9 mouse cellular contexts compared by ENCODE assay signal in genomic region chr10:8804292-8804691, GRCm38 (mm10).
DNase-seq lines count a peak whose midpoint lies in the region; ATAC-seq and TF ChIP-seq lines count a peak whose summit lies in the region.
"Had no signal": no experiment of that assay in that cellular context is flagged by ENCODE, and none has a peak within 500 bp of the region (broad histone marks: within the 10 kb centered on the region; RNA-seq: fewer than 3 reads in every experiment).

No protein-coding gene starts in this region.

- no peak overlapping the region for H3K9ac ChIP-seq in midbrain, embryonic 16.5 days (ENCODE audit: low read depth, low read length)
- no peak overlapping the region for H3K9ac ChIP-seq in forebrain, postnatal 0 days
- H3K9ac ChIP-seq in kidney, embryonic 15.5 days = no peak overlapping the region
- H3K9ac ChIP-seq in limb, embryonic 14.5 days (ENCODE audit: low read depth, low read length, severe bottlenecking) = no peak overlapping the region
- no peak overlapping the region for H3K9ac ChIP-seq in neural tube, embryonic 14.5 days (replicated peaks; ENCODE audit: low read depth, low read length)
- H3K9ac ChIP-seq: heart, embryonic 13.5 days had no signal

- H3K4me1 ChIP-seq in midbrain, embryonic 10.5 days = peaks cover 42% of the 10 kb centered on the region
- H3K4me1 ChIP-seq in midbrain, embryonic 16.5 days (ENCODE audit: control insufficient read depth, insufficient read depth, low read length) = peaks cover 17% of the 10 kb centered on the region
- H3K4me1 ChIP-seq in forebrain, postnatal 0 days (ENCODE audit: insufficient read depth) = peaks cover 10% of the 10 kb centered on the region; the same call in 1 of the 2 replicates
- H3K4me1 ChIP-seq in kidney, embryonic 15.5 days = peaks cover 36% of the 10 kb centered on the region
- peaks cover 17% of the 10 kb centered on the region for H3K4me1 ChIP-seq in limb, embryonic 14.5 days (ENCODE audit: control insufficient read depth, insufficient read depth, low read length)
- H3K4me1 ChIP-seq in neural tube, embryonic 14.5 days (ENCODE audit: control insufficient read depth, insufficient read depth, low read length) = peaks cover 12% of the 10 kb centered on the region

- H3K4me2 ChIP-seq in midbrain, embryonic 16.5 days (ENCODE audit: low read length) = no peak overlapping the region
- no peak overlapping the region for H3K4me2 ChIP-seq in forebrain, postnatal 0 days (ENCODE audit: low read depth)
- no peak overlapping the region for H3K4me2 ChIP-seq in kidney, embryonic 15.5 days
- no peak overlapping the region for H3K4me2 ChIP-seq in limb, embryonic 14.5 days (replicated peaks; ENCODE audit: low read depth, low read length, severe bottlenecking)
- no peak overlapping the region for H3K4me2 ChIP-seq in neural tube, embryonic 14.5 days (ENCODE audit: low read depth, low read length)
- H3K4me2 ChIP-seq: heart, embryonic 13.5 days had no signal

- no peak overlapping the region for H3K27ac ChIP-seq in midbrain, embryonic 10.5 days (replicated peaks)
- no peak overlapping the region for H3K27ac ChIP-seq in midbrain, embryonic 16.5 days (ENCODE audit: low read length)
- H3K27ac ChIP-seq in forebrain, postnatal 0 days (ENCODE audit: low read depth, low read length) = no peak overlapping the region
- H3K27ac ChIP-seq in kidney, embryonic 15.5 days = 0 out of 2 replicates have a peak overlapping the region, but pooled peaks have one; percentile 23
- H3K27ac ChIP-seq in limb, embryonic 14.5 days (replicated peaks; ENCODE audit: low read depth, low read length) = no peak overlapping the region
- no peak overlapping the region for H3K27ac ChIP-seq in neural tube, embryonic 14.5 days (ENCODE audit: low read depth, low read length)

- no peak overlapping the region for H3K4me3 ChIP-seq in midbrain, embryonic 10.5 days
- H3K4me3 ChIP-seq in midbrain, embryonic 16.5 days (ENCODE audit: low read depth, low read length) = no peak overlapping the region
- no peak overlapping the region for H3K4me3 ChIP-seq in forebrain, postnatal 0 days (ENCODE audit: low read depth, low read length)
- H3K4me3 ChIP-seq in kidney, embryonic 15.5 days (replicated peaks) = no peak overlapping the region
- no peak overlapping the region for H3K4me3 ChIP-seq in limb, embryonic 14.5 days (replicated peaks; ENCODE audit: low read length)
- H3K4me3 ChIP-seq in neural tube, embryonic 14.5 days (ENCODE audit: low read depth, low read length) = no peak overlapping the region
- H3K4me3 ChIP-seq: heart, embryonic 13.5 days had no signal

- TF ChIP-seq POLR2A in limb, embryonic 14.5 days (IDR thresholded peaks at IDR 0.05; ENCODE audit: borderline replicate concordance, extremely low read depth, insufficient read depth, insufficient read length) = no peak

- peaks cover 22% of the 10 kb centered on the region for H3K36me3 ChIP-seq in midbrain, embryonic 10.5 days
- no peaks in the 10 kb centered on the region for H3K36me3 ChIP-seq in midbrain, embryonic 16.5 days (ENCODE audit: control insufficient read depth, insufficient read depth, low read length)
- H3K36me3 ChIP-seq in forebrain, postnatal 0 days (ENCODE audit: insufficient read depth) = no peaks in the 10 kb centered on the region
- H3K36me3 ChIP-seq in kidney, embryonic 15.5 days = peaks cover 16% of the 10 kb centered on the region
- H3K36me3 ChIP-seq in limb, embryonic 14.5 days (ENCODE audit: control insufficient read depth, insufficient read depth, low read length) = peaks cover 8% of the 10 kb centered on the region
- H3K36me3 ChIP-seq in neural tube, embryonic 14.5 days (ENCODE audit: control insufficient read depth, insufficient read depth, low read length) = no peaks in the 10 kb centered on the region

- 55% methylated on average over 8 of the region's 8 CpGs for WGBS in midbrain, embryonic 10.5 days
- 26% methylated on average over 8 of the region's 8 CpGs for WGBS in midbrain, embryonic 16.5 days
- WGBS in forebrain, postnatal 0 days = 38% methylated on average over 8 of the region's 8 CpGs
- WGBS in kidney, embryonic 15.5 days = 37% methylated on average over 8 of the region's 8 CpGs
- 31% methylated on average over 8 of the region's 8 CpGs for whole genome bisulfite sequencing in limb, embryonic 14.5 days
- WGBS in neural tube, embryonic 14.5 days = 18% methylated on average over 8 of the region's 8 CpGs

- no peaks in the 10 kb centered on the region for H3K27me3 ChIP-seq in midbrain, embryonic 10.5 days (ENCODE audit: low read depth, poor library complexity, severe bottlenecking)
- no peaks in the 10 kb centered on the region for H3K27me3 ChIP-seq in midbrain, embryonic 16.5 days (ENCODE audit: control insufficient read depth, insufficient read depth, low read depth, low read length)
- no peaks in the 10 kb centered on the region for H3K27me3 ChIP-seq in forebrain, postnatal 0 days (ENCODE audit: insufficient read depth, low read length)
- H3K27me3 ChIP-seq in kidney, embryonic 15.5 days = no peaks in the 10 kb centered on the region
- no peaks in the 10 kb centered on the region for H3K27me3 ChIP-seq in limb, embryonic 14.5 days (ENCODE audit: control insufficient read depth, insufficient read depth, low read length)
- no peaks in the 10 kb centered on the region for H3K27me3 ChIP-seq in neural tube, embryonic 14.5 days (ENCODE audit: control insufficient read depth, insufficient read depth, low read length)
- H3K27me3 ChIP-seq: heart, embryonic 13.5 days had no signal

- ATAC-seq in midbrain, embryonic 16.5 days = no peak
- ATAC-seq in forebrain, postnatal 0 days = peak; percentile 28
- 0 out of 2 replicates have a peak, but pooled peaks have one; percentile 34 for ATAC-seq in kidney, embryonic 15.5 days (replicated peaks; ENCODE audit: low FRiP score)
- peak; percentile 72 for ATAC-seq in limb, embryonic 14.5 days (ENCODE audit: low FRiP score, low read depth)
- peak; percentile 58; the same call in 1 of the 2 replicates for ATAC-seq in neural tube, embryonic 14.5 days (ENCODE audit: low read depth)

- no peak for TF ChIP-seq CTCF in forebrain, postnatal 0 days (IDR thresholded peaks at IDR 0.05; ENCODE audit: low read depth)

- DNase-seq in midbrain, embryonic 10.5 days (ENCODE audit: low spot score) = peak; percentile 48
- DNase-seq in forebrain, postnatal 0 days = peak; percentile 45
- peak; percentile 50 for DNase-seq in limb, embryonic 14.5 days (ENCODE audit: low spot score)
- no peak for DNase-seq in MN1 (ENCODE audit: low spot score)
- no peak for DNase-seq in cerebellum, postnatal 36 days

- H3K9me3 ChIP-seq in midbrain, embryonic 10.5 days (replicated peaks) = peaks cover 3% of the 10 kb centered on the region; the same call in 1 of the 2 replicates
- H3K9me3 ChIP-seq in midbrain, embryonic 16.5 days (replicated peaks; ENCODE audit: control insufficient read depth, low read length, poor library complexity, severe bottlenecking) = no peaks in the 10 kb centered on the region
- no peaks in the 10 kb centered on the region for H3K9me3 ChIP-seq in forebrain, postnatal 0 days (ENCODE audit: low read length)
- peaks cover 5% of the 10 kb centered on the region; the same call in 1 of the 2 replicates for H3K9me3 ChIP-seq in kidney, embryonic 15.5 days (replicated peaks)
- H3K9me3 ChIP-seq in limb, embryonic 14.5 days (ENCODE audit: control insufficient read depth, low read length) = 0 out of 2 replicates have a peak, but pooled peaks cover under 1% of the 10 kb centered on the region
- no peaks in the 10 kb centered on the region for H3K9me3 ChIP-seq in neural tube, embryonic 14.5 days (ENCODE audit: control insufficient read depth, low read length)
- H3K9me3 ChIP-seq: heart, embryonic 13.5 days had no signal

Comparison
In these comparisons a context has a peak if more than half of its experiments do, and no peak if none do; other contexts are left out.
1. DNase-seq: peak in midbrain, embryonic 10.5 days (single experiment), forebrain, postnatal 0 days (single experiment) and limb, embryonic 14.5 days (single experiment); none in MN1 (single experiment) and cerebellum, postnatal 36 days (0 of 2).